Mouse (Mus musculus): ENCODE data around the gene Pigz.

GRCm38 (mm10) chr16:31910281-31910847 is 23.3 kb upstream of the Pigz start:
- no peak for TF ChIP-seq CTCF (IDR thresholded peaks at IDR 0.05; ENCODE audit: borderline replicate concordance, insufficient read depth, low read depth, low read length)
- TF ChIP-seq POLR2A (IDR thresholded peaks at IDR 0.05; ENCODE audit: borderline replicate concordance, insufficient read depth, low read length) = no peak
